ENCODE assay signal across 11 mouse cellular contexts in the genomic region with DNA sequence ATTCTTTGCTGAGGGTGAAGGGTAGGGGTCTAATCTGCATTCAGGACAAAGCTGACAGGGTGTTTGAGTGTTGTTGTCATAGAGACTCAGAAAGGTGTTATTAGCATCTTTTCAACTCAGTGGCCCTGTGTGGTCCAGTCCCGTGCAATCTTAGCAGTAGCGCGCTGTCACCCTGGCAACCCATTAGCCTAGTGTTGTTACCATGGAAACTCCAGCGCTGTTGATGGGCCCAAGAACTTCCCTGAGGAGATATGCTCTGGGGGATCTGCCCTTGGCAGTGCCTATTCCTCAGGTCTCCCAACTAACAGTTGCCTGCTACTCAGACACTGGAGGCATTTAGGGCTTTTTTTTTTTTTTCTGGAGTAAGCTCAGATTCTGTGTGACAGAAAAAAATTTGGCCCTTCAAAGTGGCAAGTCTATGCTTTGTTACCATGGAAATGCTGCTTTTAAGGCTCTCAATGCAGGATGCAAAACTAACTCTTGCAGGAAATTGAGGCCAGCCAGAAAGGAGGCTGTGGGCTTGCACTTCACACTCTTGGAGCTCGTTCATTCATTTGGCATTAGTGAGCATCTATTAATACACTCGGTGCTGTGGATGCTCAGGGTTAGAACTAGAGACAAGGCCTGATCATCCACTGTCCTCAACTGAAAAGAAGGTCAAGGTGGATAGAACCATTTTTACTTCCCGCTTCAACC. TPM values are rescaled to one million over a fixed set of nuclear protein-coding genes. Genes with fewer than 3 reads are reported as not detected.
DNase-seq lines count a peak whose midpoint lies in the region; ATAC-seq and TF ChIP-seq lines count a peak whose summit lies in the region.
"Had no signal": no experiment of that assay in that cellular context is flagged by ENCODE, and none has a peak within 500 bp of the region (broad histone marks: within the 10 kb centered on the region; RNA-seq: fewer than 3 reads in every experiment).

No protein-coding gene starts in this region.

- no peaks in the 10 kb centered on the region for H3K4me1 ChIP-seq in embryonic facial prominence, embryonic 10.5 days
- H3K4me1 ChIP-seq in neural tube, embryonic 15.5 days, result peaks cover 11% of the 10 kb centered on the region; the same call in 1 of the 2 replicates
- H3K4me1 ChIP-seq in kidney, embryonic 16.5 days (ENCODE audit: insufficient read depth, low read length), result no peaks in the 10 kb centered on the region
- H3K4me1 ChIP-seq: lung, embryonic 15.5 days had no signal

- peaks cover 35% of the 10 kb centered on the region for H3K27me3 ChIP-seq in embryonic facial prominence, embryonic 10.5 days (replicated peaks; ENCODE audit: low read depth, poor library complexity, severe bottlenecking)
- peaks cover 4% of the 10 kb centered on the region; the same call in 1 of the 2 replicates for H3K27me3 ChIP-seq in neural tube, embryonic 15.5 days (replicated peaks)
- H3K27me3 ChIP-seq in kidney, embryonic 16.5 days (ENCODE audit: insufficient read depth, low read length), result peaks cover 11% of the 10 kb centered on the region; the same call in 1 of the 2 replicates

- ATAC-seq in neural tube, embryonic 15.5 days (ENCODE audit: low FRiP score), result peak; percentile 90
- ATAC-seq in kidney, embryonic 16.5 days (ENCODE audit: low FRiP score, low TSS enrichment), result no peak

- TF ChIP-seq CTCF in left cerebral cortex, adult 2 months (IDR thresholded peaks at IDR 0.05), result no peak

- no peaks in the 10 kb centered on the region for H3K9me3 ChIP-seq in embryonic facial prominence, embryonic 10.5 days
- no peaks in the 10 kb centered on the region for H3K9me3 ChIP-seq in neural tube, embryonic 15.5 days (replicated peaks)
- no peaks in the 10 kb centered on the region for H3K9me3 ChIP-seq in kidney, embryonic 16.5 days (ENCODE audit: low read length)
- H3K9me3 ChIP-seq: G1E; lung, embryonic 15.5 days had no signal

- no peak overlapping the region for H3K9ac ChIP-seq in neural tube, embryonic 15.5 days (replicated peaks)
- no peak overlapping the region for H3K9ac ChIP-seq in kidney, embryonic 16.5 days (replicated peaks; ENCODE audit: low read length)
- H3K9ac ChIP-seq: lung, embryonic 15.5 days had no signal

- DNase-seq in embryonic facial prominence, embryonic 10.5 days (ENCODE audit: low spot score), result peak; percentile 24
- peak; percentile 43 to 48 for DNase-seq in frontal cortex, postnatal 10 days (ENCODE audit: low spot score in 2 of 2)
- peak; percentile 45 to 54 for DNase-seq in left cerebral cortex, adult 2 months (ENCODE audit: extremely low spot score in 1 of 2, low spot score in 2 of 2)
- DNase-seq in thymus, postnatal 10 days (ENCODE audit: low spot score in 2 of 2), result no peak
- no peak for DNase-seq in heart, postnatal 25 days (ENCODE audit: low spot score)
- DNase-seq in kidney, adult 18-20 months, result no peak
- DNase-seq: kidney, postnatal 36 days had no signal

- intact Hi-C loops in left cerebral cortex, adult 2 months (cut with DNase I), result no loop called here
- intact Hi-C loops in heart, postnatal 25 days (cut with DNase I), result no loop called here

- H3K36me3 ChIP-seq in embryonic facial prominence, embryonic 10.5 days (replicated peaks), result no peaks in the 10 kb centered on the region
- H3K36me3 ChIP-seq in neural tube, embryonic 15.5 days, result no peaks in the 10 kb centered on the region
- no peaks in the 10 kb centered on the region for H3K36me3 ChIP-seq in kidney, embryonic 16.5 days (ENCODE audit: insufficient read depth, low read length)
- H3K36me3 ChIP-seq: G1E; lung, embryonic 15.5 days had no signal

- H3K4me3 ChIP-seq in embryonic facial prominence, embryonic 10.5 days, result no peak overlapping the region
- H3K4me3 ChIP-seq in left cerebral cortex, adult 2 months, result no peak overlapping the region
- H3K4me3 ChIP-seq in neural tube, embryonic 15.5 days (replicated peaks), result no peak overlapping the region
- H3K4me3 ChIP-seq in kidney, embryonic 16.5 days (ENCODE audit: low read length), result no peak overlapping the region
- H3K4me3 ChIP-seq: lung, embryonic 15.5 days had no signal

- WGBS in embryonic facial prominence, embryonic 10.5 days, result 57% methylated on average over 7 of the region's 7 CpGs
- 30% methylated on average over 7 of the region's 7 CpGs for WGBS in neural tube, embryonic 15.5 days
- WGBS in kidney, embryonic 16.5 days, result 59% methylated on average over 7 of the region's 7 CpGs

- H3K4me2 ChIP-seq in neural tube, embryonic 15.5 days, result no peak overlapping the region
- H3K4me2 ChIP-seq in kidney, embryonic 16.5 days (replicated peaks; ENCODE audit: low read depth, low read length), result no peak overlapping the region
- H3K4me2 ChIP-seq: lung, embryonic 15.5 days had no signal

- H3K27ac ChIP-seq in embryonic facial prominence, embryonic 10.5 days (replicated peaks), result no peak overlapping the region
- peak overlapping the region; percentile 16; the same call in 1 of the 2 replicates for H3K27ac ChIP-seq in left cerebral cortex, adult 2 months
- H3K27ac ChIP-seq in neural tube, embryonic 15.5 days (replicated peaks), result peak overlapping the region; percentile 63; the same call in 1 of the 2 replicates
- H3K27ac ChIP-seq in kidney, embryonic 16.5 days (ENCODE audit: low read length), result no peak overlapping the region
- H3K27ac ChIP-seq: lung, embryonic 15.5 days had no signal

RNA-seq across cellular contexts. Expression of a gene that starts 17.6 kb away (rescaled TPM):
- polyA plus RNA-seq in embryonic facial prominence, embryonic 10.5 days (2016; fragmentation: Nextera tagmentation; extraction: Ambion mirVana), result 3.8 and 4.2 TPM in 2 replicates
- 10 to 100 TPM; 13.1 to 32.7 TPM for total RNA-seq in left cerebral cortex, adult 2 months (2021)
- polyA plus RNA-seq in neural tube, embryonic 15.5 days (2015; fragmentation: Nextera tagmentation; extraction: Ambion mirVana), result 2.6 and 3.6 TPM in 2 replicates
- 6.2 and 7.1 TPM in 2 replicates for polyA plus RNA-seq in kidney, embryonic 16.5 days (2015; fragmentation: Nextera tagmentation; extraction: Ambion mirVana)
- 10 to 100 TPM in 1 of 2 experiments, 1 to 10 TPM in 1; 9.3 to 17.0 TPM for total RNA-seq in heart, postnatal 25 days (2021)

Comparison
In these comparisons a context has a peak if more than half of its experiments do, and no peak if none do; other contexts are left out.
1. DNase-seq: peak in embryonic facial prominence, embryonic 10.5 days (single experiment), frontal cortex, postnatal 10 days (2 of 2) and left cerebral cortex, adult 2 months (2 of 2); none in thymus, postnatal 10 days (0 of 2), heart, postnatal 25 days (single experiment) and kidney, adult 18-20 months (single experiment).
2. H3K27ac ChIP-seq: peak in left cerebral cortex, adult 2 months (single experiment) and neural tube, embryonic 15.5 days (single experiment); none in embryonic facial prominence, embryonic 10.5 days (single experiment) and kidney, embryonic 16.5 days (single experiment).